In the genomic region with DNA sequence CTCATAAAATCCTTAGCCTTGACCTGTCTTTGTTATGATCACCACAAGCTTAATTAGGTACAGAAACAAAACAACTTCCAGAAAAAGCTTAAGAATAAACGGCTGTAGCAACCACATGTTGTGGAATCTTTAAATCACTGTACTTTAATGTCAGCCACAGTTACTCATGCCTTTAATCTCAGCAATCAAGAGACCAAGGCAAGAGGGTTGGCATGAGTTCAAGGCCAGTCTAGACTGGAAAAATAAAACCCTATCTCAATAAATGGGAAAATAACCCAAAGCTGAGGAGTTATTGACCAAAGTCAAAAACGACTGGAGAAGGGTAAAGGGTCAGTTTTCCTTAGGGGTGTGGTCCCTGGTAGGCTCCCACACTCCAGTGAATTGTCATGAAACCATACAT, we compare ENCODE assay signal across 20 mouse cellular contexts.
DNase-seq lines count a peak whose midpoint lies in the region; ATAC-seq and TF ChIP-seq lines count a peak whose summit lies in the region.
"Had no signal": no experiment of that assay in that cellular context is flagged by ENCODE, and none has a peak within 500 bp of the region (broad histone marks: within the 10 kb centered on the region; RNA-seq: fewer than 3 reads in every experiment).

No protein-coding gene starts in this region.

- H3K4me3 ChIP-seq in kidney, adult 2 months (ENCODE audit: insufficient read depth, low read depth, low read length) = no peak overlapping the region
- no peak overlapping the region for H3K4me3 ChIP-seq in embryonic fibroblast, embryonic 13.5 days (ENCODE audit: insufficient read depth, low read length)
- H3K4me3 ChIP-seq in liver, embryonic 11.5 days (ENCODE audit: low read depth, low read length) = no peak overlapping the region
- H3K4me3 ChIP-seq: heart, embryonic 15.5 days; midbrain, embryonic 10.5 days had no signal

- H3K27me3 ChIP-seq in kidney, adult 2 months (replicated peaks; ENCODE audit: control insufficient read depth, insufficient read depth, low read length) = no peaks in the 10 kb centered on the region
- H3K27me3 ChIP-seq in liver, embryonic 11.5 days (replicated peaks; ENCODE audit: control insufficient read depth, insufficient read depth, low read length) = no peaks in the 10 kb centered on the region
- H3K27me3 ChIP-seq: heart, embryonic 15.5 days had no signal

- H3K9ac ChIP-seq in liver, embryonic 11.5 days (ENCODE audit: low read depth, low read length) = no peak overlapping the region
- H3K9ac ChIP-seq: heart, embryonic 15.5 days had no signal

- H3K4me2 ChIP-seq in liver, embryonic 11.5 days = no peak overlapping the region
- H3K4me2 ChIP-seq: heart, embryonic 15.5 days had no signal

- WGBS in kidney, adult 2 months = 16% methylated on average over 2 of the region's 2 CpGs
- 63% methylated on average over 2 of the region's 2 CpGs for WGBS in liver, embryonic 11.5 days

- no peak for ATAC-seq in liver, embryonic 11.5 days (replicated peaks; ENCODE audit: low FRiP score)
- ATAC-seq in cerebellum, adult (ENCODE audit: insufficient number of reproducible peaks, low FRiP score, low TSS enrichment) = no peak
- ATAC-seq: forebrain, embryonic 14.5 days; hindbrain, embryonic 16.5 days; intestine, embryonic 16.5 days had no signal

- H3K27ac ChIP-seq in kidney, adult 2 months (ENCODE audit: insufficient read depth, low read depth, low read length) = no peak overlapping the region
- peak overlapping the region; percentile 78 for H3K27ac ChIP-seq in embryonic fibroblast, embryonic 13.5 days (ENCODE audit: insufficient read depth, low read length)
- no peak overlapping the region for H3K27ac ChIP-seq in liver, embryonic 11.5 days (ENCODE audit: low read depth, low read length)
- H3K27ac ChIP-seq: heart, embryonic 15.5 days; macrophage; midbrain, embryonic 10.5 days had no signal

- no peaks in the 10 kb centered on the region for H3K4me1 ChIP-seq in kidney, adult 2 months (ENCODE audit: control insufficient read depth, insufficient read depth, low read length)
- H3K4me1 ChIP-seq in embryonic fibroblast, embryonic 13.5 days (ENCODE audit: control insufficient read depth, insufficient read depth, low read length) = peaks cover 3% of the 10 kb centered on the region
- no peaks in the 10 kb centered on the region for H3K4me1 ChIP-seq in liver, embryonic 11.5 days (replicated peaks; ENCODE audit: control insufficient read depth, insufficient read depth, low read length)
- H3K4me1 ChIP-seq: heart, embryonic 15.5 days; midbrain, embryonic 10.5 days had no signal

- H3K36me3 ChIP-seq in kidney, adult 2 months (ENCODE audit: control insufficient read depth, insufficient read depth, low read length) = no peaks in the 10 kb centered on the region
- H3K36me3 ChIP-seq in liver, embryonic 11.5 days (ENCODE audit: control insufficient read depth, insufficient read depth, low read length) = no peaks in the 10 kb centered on the region
- H3K36me3 ChIP-seq: heart, embryonic 15.5 days; midbrain, embryonic 10.5 days had no signal

- no peaks in the 10 kb centered on the region for H3K9me3 ChIP-seq in liver, embryonic 11.5 days (ENCODE audit: control insufficient read depth, low read length)
- H3K9me3 ChIP-seq: heart, embryonic 15.5 days; midbrain, embryonic 10.5 days had no signal

- DNase-seq in kidney, postnatal 4 days = peak; percentile 3 to 10
- DNase-seq in kidney, adult 2 months = no peak
- DNase-seq in NIH3T3 (ENCODE audit: low read depth) = peak; percentile 69
- peak; percentile 78 for DNase-seq in adrenal gland, adult 2 months
- DNase-seq in liver, embryonic 11.5 days (ENCODE audit: low spot score) = no peak
- DNase-seq: cerebellum, adult 11-12 months; cerebellum, postnatal 25 days; embryo, embryonic 11 days; gastrocnemius, postnatal 36 days; heart, postnatal 4 days; layer of hippocampus, postnatal 36 days; retina, postnatal 1 day had no signal

- TF ChIP-seq CTCF in kidney, adult 2 months (conservative IDR thresholded peaks at IDR 0.05; ENCODE audit: insufficient read depth, insufficient read length, low read depth, low read length) = no peak
- no peak for TF ChIP-seq CTCF in embryonic fibroblast, embryonic 13.5 days (IDR thresholded peaks at IDR 0.05; ENCODE audit: borderline replicate concordance, insufficient read depth, low read length)

- TF ChIP-seq POLR2A in kidney, adult 2 months (IDR thresholded peaks at IDR 0.05; ENCODE audit: low read depth, low read length) = no peak
- no peak for TF ChIP-seq POLR2A in embryonic fibroblast, embryonic 13.5 days (IDR thresholded peaks at IDR 0.05; ENCODE audit: low read depth, low read length)

Comparison
In these comparisons a context has a peak if more than half of its experiments do, and no peak if none do; other contexts are left out.
1. DNase-seq: peak in kidney, postnatal 4 days (2 of 2), NIH3T3 (single experiment) and adrenal gland, adult 2 months (single experiment); none in kidney, adult 2 months (single experiment) and liver, embryonic 11.5 days (single experiment).